Mouse (Mus musculus) kidney, embryonic 15.5 days (tissue): ENCODE data around the gene H2-T22. TPM values are rescaled to one million over a fixed set of nuclear protein-coding genes. Genes with fewer than 3 reads are reported as not detected.
"Not testable (repeated sequence)": the region's sequence is repeated elsewhere in the genome, so short reads cannot be mapped to it uniquely, and the experiment has no call there.

Experiments
- ATAC-seq: fragments of 200-750 bp; cut with Nextera tagmentation; replicated peaks from 2 replicates; pipeline ENCODE4 v1.8.0; 2017; ENCODE audit warnings: moderate TSS enrichment; ENCODE audit not compliant: low FRiP score
- H3K27ac ChIP-seq: fragments of 300-500 bp; sonication (generic); 2 replicates; pipeline ENCODE4 v1.5.1; 2015; ENCODE audit warnings: mild to moderate bottlenecking, inconsistent platforms
- H3K27me3 ChIP-seq: fragments of 300-500 bp; sonication (generic); 2 replicates; pipeline ENCODE4 v1.6.1; 2015; ENCODE audit warnings: inconsistent platforms
- H3K36me3 ChIP-seq: fragments of 300-500 bp; sonication (generic); 2 replicates; pipeline ENCODE4 v1.6.1; 2015; ENCODE audit warnings: inconsistent platforms
- H3K4me1 ChIP-seq: fragments of 300-500 bp; sonication (generic); 2 replicates; pipeline ENCODE4 v1.6.1; 2015; ENCODE audit warnings: inconsistent platforms
- H3K4me2 ChIP-seq: fragments of 300-500 bp; sonication (generic); 2 replicates; pipeline ENCODE4 v1.6.1; 2015; ENCODE audit warnings: moderate library complexity, mild to moderate bottlenecking, inconsistent platforms
- H3K4me3 ChIP-seq: fragments of 300-500 bp; sonication (generic); replicated peaks from 2 replicates; pipeline ENCODE4 v1.5.1; 2015; ENCODE audit warnings: mild to moderate bottlenecking, inconsistent platforms
- H3K9ac ChIP-seq: fragments of 300-500 bp; sonication (generic); 2 replicates; pipeline ENCODE4 v1.6.1; 2015; ENCODE audit warnings: mild to moderate bottlenecking, inconsistent platforms
- H3K9me3 ChIP-seq: fragments of 300-500 bp; sonication (generic); replicated peaks from 2 replicates; pipeline ENCODE4 v1.6.1; 2016; ENCODE audit warnings: inconsistent platforms
- WGBS: fragments of 180-500 bp; shearing (Covaris S2); methylation state at CpG from one replicate; pipeline ENCODE4 v1.1.7; 2015; ENCODE audit warnings: mixed read lengths; 5-methylcytosine and 5-hydroxymethylcytosine counted together
- polyA plus RNA-seq: library from polyadenylated mRNA; unstranded; fragments of >200 nt; fragmentation: Nextera tagmentation; extraction: Ambion mirVana; gene quantifications from 2 replicates; pipeline ENCODE4 v1.2.1, GENCODE M21; 2015

Gene H2-T22
- polyA plus RNA-seq, 1 experiment from 2014 or later, result 14.1 TPM

DNA sequence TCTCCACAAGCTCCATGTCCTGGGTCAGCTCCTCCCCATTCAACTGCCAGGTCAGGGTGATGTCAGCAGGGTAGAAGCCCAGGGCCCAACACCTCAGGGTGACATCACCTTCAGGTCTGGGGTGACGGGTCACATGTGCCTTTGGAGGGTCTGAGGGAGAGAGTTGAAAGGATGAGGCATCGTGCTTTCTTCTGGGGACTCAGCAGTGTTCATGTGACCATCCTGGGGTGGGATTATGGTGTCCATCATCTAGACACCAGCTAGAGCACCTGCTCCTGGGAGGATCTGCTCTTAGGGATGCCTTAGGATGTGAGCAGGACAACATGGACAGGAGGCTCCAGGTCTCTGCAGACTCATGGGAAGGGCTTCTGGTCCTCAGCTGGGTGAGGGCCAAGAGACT is 1.9 kb downstream of the H2-T22 start:
- WGBS, result 83% methylated on average over 2 of the region's 2 CpGs
- not testable (repeated sequence) for H3K4me3 ChIP-seq, ATAC-seq

GRCm38 (mm10) chr17:36036126-36036525 is 6.4 kb downstream of the H2-T22 start:
- not testable (repeated sequence) for H3K36me3 ChIP-seq, ATAC-seq, H3K9me3 ChIP-seq, H3K27ac ChIP-seq, H3K27me3 ChIP-seq, H3K4me2 ChIP-seq, H3K4me3 ChIP-seq, H3K9ac ChIP-seq
- peaks cover 11% of the 10 kb centered on the region; the same call in 1 of the 2 replicates for H3K4me1 ChIP-seq
- WGBS, result 84% methylated on average over 13 of the region's 13 CpGs

More for the DNA sequence above, 1.9 kb downstream of the H2-T22 start:
- H3K4me2 ChIP-seq, H3K27ac ChIP-seq, H3K4me1 ChIP-seq, H3K9ac ChIP-seq, H3K9me3 ChIP-seq, H3K27me3 ChIP-seq, H3K36me3 ChIP-seq: not testable (repeated sequence)

DNA sequence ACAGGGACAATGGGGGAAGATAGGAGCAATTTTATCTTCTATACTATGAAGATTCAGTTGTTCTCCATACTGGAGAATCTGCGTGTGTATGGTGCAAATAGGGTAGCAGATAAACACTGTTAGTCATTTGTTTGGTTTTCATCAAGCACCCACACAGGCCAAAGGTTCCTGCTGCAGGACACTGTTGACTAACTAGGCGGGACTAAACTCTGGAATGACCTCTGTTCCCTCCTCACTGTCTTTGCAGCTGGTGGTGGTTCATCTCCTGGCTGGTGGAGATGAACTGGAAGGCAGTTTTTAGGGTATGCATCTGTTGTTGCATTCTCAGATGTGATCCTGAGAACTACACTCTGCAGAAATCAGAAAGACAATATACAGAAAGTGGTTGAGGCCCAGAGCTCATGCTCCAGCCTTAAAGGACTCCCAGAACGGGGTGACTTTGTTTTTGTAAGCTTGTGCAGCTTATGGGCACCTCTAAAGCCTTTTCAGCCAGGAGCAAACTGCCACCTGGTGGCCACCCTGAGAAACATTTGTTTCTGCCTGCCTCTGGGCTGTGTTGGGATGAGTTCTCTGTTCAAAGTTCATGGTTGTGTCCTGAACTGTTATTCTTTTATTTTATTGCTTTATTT is 7.4 kb downstream of the H2-T22 start:
- H3K27me3 ChIP-seq, H3K9ac ChIP-seq, H3K4me2 ChIP-seq, H3K9me3 ChIP-seq, H3K27ac ChIP-seq, H3K4me3 ChIP-seq, H3K36me3 ChIP-seq: not testable (repeated sequence)
- WGBS, result 39% methylated on average over 3 of the region's 3 CpGs
- 0 out of 2 replicates have a peak, but pooled peaks have one; percentile 41 for ATAC-seq
- peaks cover 11% of the 10 kb centered on the region; the same call in 1 of the 2 replicates for H3K4me1 ChIP-seq

GRCm38 (mm10) chr17:36034524-36034923 is 8.0 kb downstream of the H2-T22 start:
- not testable (repeated sequence) for H3K9ac ChIP-seq, H3K4me2 ChIP-seq, H3K9me3 ChIP-seq, ATAC-seq, H3K27ac ChIP-seq, H3K36me3 ChIP-seq, H3K4me3 ChIP-seq, H3K27me3 ChIP-seq
- WGBS, result 51% methylated on average over 3 of the region's 3 CpGs
- H3K4me1 ChIP-seq, result peaks cover 11% of the 10 kb centered on the region; the same call in 1 of the 2 replicates

DNA sequence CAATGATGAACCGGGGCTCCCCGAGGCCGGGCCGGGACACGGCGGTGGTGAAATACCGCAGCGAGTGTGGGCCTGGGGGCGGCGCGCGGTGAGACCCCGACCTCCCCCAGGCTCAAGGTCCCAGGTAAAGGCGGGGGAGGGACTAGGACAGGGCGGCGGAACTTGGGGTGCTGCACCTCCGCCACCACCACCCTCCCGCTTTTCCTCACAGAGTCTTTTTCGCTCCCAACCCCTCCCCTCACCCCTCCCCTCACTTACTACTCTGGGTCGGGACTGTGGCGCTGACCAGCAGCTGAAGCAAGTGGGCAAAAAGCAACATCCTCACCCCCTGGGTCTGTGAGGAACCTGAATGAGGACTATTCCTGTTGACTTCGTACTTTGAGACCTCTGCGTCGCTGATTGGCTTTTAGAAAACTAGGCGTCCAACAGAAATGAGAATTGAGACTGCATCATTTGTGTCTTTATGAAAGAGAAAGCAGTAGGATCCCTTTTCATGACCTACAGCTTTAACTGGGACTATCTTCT is 10.1 kb downstream of the H2-T22 start, which contains the start of gene H2-T23:
H2-T23 (minus strand) TSS at position 505 of the 525 bp plus-strand sequence.
- H3K36me3 ChIP-seq, H3K27me3 ChIP-seq, H3K27ac ChIP-seq, H3K9me3 ChIP-seq: not testable (repeated sequence)
- 1% methylated on average over 24 of the region's 25 CpGs for WGBS
- Histone ChIP-seq H3K9ac (peak within 1 kb of the TSS; percentile 41), H3K4me1 (peaks cover 11% of the 10 kb centered on the region; the same call in 1 of the 2 replicates), H3K4me2 (peak within 1 kb of the TSS; percentile 97), H3K4me3 (peak within 1 kb of the TSS; percentile 54)
- peak; percentile 54; the same call in 1 of the 2 replicates for ATAC-seq

- ATAC-seq, result not testable (repeated sequence)
- under 1% methylated on average over 40 of the region's 40 CpGs for WGBS
Observed at GRCm38 (mm10) chr17:36031583-36032331, 10.8 kb downstream of the H2-T22 start.

GRCm38 (mm10) chr17:36030703-36031582 is 11.6 kb downstream of the H2-T22 start:
- not testable (repeated sequence) for ATAC-seq

More at GRCm38 (mm10) chr17:36031583-36032331, 10.8 kb downstream of the H2-T22 start:
- H3K4me1 ChIP-seq, result peaks cover 11% of the 10 kb centered on the region; the same call in 1 of the 2 replicates
- peak overlapping the region; percentile 97 for H3K4me2 ChIP-seq
- H3K27ac ChIP-seq, H3K9me3 ChIP-seq, H3K27me3 ChIP-seq, H3K36me3 ChIP-seq: not testable (repeated sequence)
- H3K4me3 ChIP-seq, result peak overlapping the region; percentile 54
- H3K9ac ChIP-seq, result peak overlapping the region; percentile 41

DNA sequence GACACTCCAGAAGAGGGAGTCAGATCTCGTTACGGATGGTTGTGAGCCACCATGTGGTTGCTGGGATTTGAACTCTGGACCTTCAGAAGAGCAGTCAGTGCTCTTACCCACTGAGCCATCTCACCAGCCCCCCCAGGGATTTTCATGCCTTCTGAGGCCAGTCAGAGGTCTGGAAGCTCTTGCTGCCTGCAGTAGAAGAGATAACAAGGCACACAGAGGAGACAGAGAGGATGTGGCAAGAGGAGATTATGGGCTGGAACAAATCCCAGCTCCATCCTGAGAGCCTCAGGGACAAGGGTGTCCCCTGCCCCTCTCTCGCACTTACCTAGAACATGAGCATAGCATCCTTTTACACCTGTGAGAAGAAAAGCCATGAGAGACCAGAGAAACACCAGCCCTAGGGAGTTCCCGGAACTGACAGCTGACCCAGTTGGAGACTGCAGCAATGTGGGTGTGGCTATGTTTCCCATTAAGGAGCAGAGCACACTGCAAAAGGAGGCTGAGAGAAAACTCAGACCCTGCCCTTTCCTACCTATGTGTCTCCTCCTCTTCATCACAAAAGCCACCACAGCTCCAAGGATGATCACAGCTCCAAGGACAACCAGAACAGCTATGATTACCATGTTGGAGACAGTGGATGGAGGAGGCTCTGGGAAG is 12.4 kb downstream of the H2-T22 start:
- ATAC-seq, H3K36me3 ChIP-seq, H3K9me3 ChIP-seq, H3K4me3 ChIP-seq, H3K27me3 ChIP-seq, H3K27ac ChIP-seq, H3K4me2 ChIP-seq, H3K9ac ChIP-seq: not testable (repeated sequence)
- 66% methylated on average over 4 of the region's 4 CpGs for WGBS
- H3K4me1 ChIP-seq, result peaks cover 11% of the 10 kb centered on the region; the same call in 1 of the 2 replicates

More at GRCm38 (mm10) chr17:36030703-36031582, 11.6 kb downstream of the H2-T22 start:
- Histone ChIP-seq H3K4me1 (peaks cover 11% of the 10 kb centered on the region; the same call in 1 of the 2 replicates), H3K4me3 (peak overlapping the region; percentile 54), H3K4me2 (peak overlapping the region; percentile 97)
- H3K27ac ChIP-seq, H3K36me3 ChIP-seq, H3K9me3 ChIP-seq, H3K9ac ChIP-seq, H3K27me3 ChIP-seq: not testable (repeated sequence)
- WGBS, result 54% methylated on average over 8 of the region's 8 CpGs

DNA sequence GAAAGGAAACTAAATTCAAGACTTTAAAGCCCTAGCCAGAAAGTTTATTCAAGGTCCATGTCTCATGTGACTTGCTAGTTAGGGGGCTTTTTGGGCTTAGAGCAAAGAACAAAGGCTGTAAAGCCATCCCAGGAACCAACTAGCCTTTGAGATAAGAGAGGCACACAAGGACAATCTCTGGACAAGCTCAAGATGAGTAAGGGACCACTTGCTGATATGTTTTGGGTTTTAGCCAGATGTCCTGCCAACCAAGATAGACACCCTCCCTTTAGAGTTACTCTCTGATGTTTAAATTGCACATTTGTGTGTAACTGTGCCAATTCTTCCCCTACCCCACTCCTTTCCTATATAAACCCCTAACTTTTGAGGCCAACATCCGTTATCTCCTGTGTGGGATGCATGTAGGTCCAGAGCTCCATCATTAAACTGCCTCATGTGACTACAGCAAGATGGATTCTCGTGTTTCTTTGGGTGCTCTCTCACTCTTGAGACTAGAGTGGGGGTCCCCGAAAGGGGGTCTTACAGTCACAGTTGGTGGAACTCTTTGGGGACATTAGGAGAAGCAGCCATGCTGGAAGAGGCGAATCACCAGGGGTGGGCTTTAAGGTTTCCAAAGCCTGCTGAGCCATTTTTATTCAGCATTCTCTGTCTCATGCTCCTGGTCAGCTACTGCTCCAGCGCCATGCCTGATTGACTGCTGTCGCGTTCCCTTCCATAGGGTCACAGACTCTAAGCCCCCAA is 13.5 kb downstream of the H2-T22 start:
- H3K4me2 ChIP-seq, result no peak overlapping the region
- no peak for ATAC-seq
- no peak overlapping the region for H3K9ac ChIP-seq
- H3K9me3 ChIP-seq, result no peaks in the 10 kb centered on the region
- 75% methylated on average over 7 of the region's 7 CpGs for WGBS
- peaks cover 13% of the 10 kb centered on the region for H3K4me1 ChIP-seq
- peaks cover 4% of the 10 kb centered on the region; the same call in 1 of the 2 replicates for H3K27me3 ChIP-seq
- H3K27ac ChIP-seq, result no peak overlapping the region
- no peaks in the 10 kb centered on the region for H3K36me3 ChIP-seq
- H3K4me3 ChIP-seq, result no peak overlapping the region

DNA sequence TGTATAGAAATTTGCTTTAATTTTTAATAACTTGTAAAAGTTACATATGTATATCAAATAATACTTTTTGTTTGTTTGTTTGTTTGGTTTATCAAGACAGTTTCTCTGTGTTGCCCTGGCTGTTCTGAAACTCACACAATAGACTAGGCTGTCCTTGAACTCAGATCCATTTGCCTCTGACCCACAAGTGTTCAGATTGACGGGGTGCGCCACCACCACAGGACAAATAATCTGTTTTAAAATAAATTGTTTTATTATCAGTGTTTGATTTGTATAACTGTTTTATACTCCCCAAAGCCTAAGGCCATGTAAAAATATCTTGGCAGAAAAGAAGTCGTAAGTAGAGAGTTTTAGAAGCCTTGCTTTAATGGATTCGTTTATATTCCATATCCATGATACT is 14.9 kb downstream of the H2-T22 start:
- Histone ChIP-seq H3K27ac (no peak overlapping the region), H3K4me1 (peaks cover 24% of the 10 kb centered on the region), H3K4me2 (no peak overlapping the region), H3K4me3 (no peak overlapping the region), H3K36me3 (no peaks in the 10 kb centered on the region), H3K9ac (no peak overlapping the region), H3K9me3 (no peaks in the 10 kb centered on the region), H3K27me3 (peaks cover 4% of the 10 kb centered on the region; the same call in 1 of the 2 replicates)
- no peak for ATAC-seq
- 91% methylated on average over 4 of the region's 4 CpGs for WGBS
